Mouse (Mus musculus): ENCODE data around the gene Cops7a. TPM values are rescaled to one million over a fixed set of nuclear protein-coding genes. Genes with fewer than 3 reads are reported as not detected.

The Cops7a gene
- 140 and 143 TPM in 2 replicates for polyA plus RNA-seq (2015; fragmentation: Nextera tagmentation; extraction: Ambion mirVana)

DNA sequence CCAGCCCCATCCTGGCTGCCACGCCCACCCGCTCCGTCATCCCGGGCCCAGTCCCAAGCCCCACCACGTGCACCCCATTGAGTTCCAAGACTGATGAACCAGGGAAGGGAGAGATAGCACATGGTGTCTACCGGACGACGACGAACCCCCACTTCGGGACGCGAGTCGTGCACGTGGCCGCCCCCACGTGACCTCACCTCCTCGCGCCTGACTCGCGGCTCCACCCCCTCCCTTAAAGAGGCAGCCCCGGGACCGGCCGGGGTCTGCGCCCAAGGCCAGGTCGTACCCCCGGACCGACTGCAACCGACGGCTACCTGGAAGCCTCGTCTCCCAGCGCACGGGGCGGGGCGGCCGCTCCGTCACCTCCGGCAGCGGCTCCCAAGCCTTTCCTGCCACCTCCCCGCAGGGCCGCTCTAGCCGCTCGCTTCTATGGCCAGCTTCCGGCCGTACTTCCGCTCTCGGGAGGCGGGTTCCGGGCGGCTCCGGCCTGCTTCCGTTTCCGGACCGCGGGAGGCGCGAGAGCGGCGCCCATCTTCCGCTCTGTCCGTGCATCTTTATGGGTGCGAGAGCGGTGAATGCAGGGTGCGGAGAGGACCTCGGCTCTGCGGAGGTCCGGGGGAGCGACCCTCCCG, at the start of gene Cops7a:
Cops7a (minus strand) TSS at position 451 of the 632 bp plus-strand sequence.
- peak within 1 kb of the TSS; percentile 84 for H3K4me2 ChIP-seq
- H3K27ac ChIP-seq (replicated peaks) = peak within 1 kb of the TSS; percentile 93
- peak within 1 kb of the TSS; percentile 83 for H3K4me3 ChIP-seq
- WGBS = under 1% methylated on average over 68 of the region's 68 CpGs
- H3K9me3 ChIP-seq = peaks cover 4% of the 10 kb centered on the region; the same call in 1 of the 2 replicates
- H3K9ac ChIP-seq = peak within 1 kb of the TSS; percentile 95
- peak; percentile 91 for ATAC-seq (ENCODE audit: extremely low read depth, insufficient number of reproducible peaks, low FRiP score, low TSS enrichment)
- peaks cover 27% of the 10 kb centered on the region for H3K4me1 ChIP-seq
- H3K27me3 ChIP-seq (replicated peaks) = no peaks in the 10 kb centered on the region; the same call in 1 of the 2 replicates
- peaks cover 43% of the 10 kb centered on the region for H3K36me3 ChIP-seq

- ATAC-seq (ENCODE audit: extremely low read depth, insufficient number of reproducible peaks, low FRiP score, low TSS enrichment) = peak; percentile 84
- Histone ChIP-seq H3K4me1 (peaks cover 35% of the 10 kb centered on the region), H3K9ac (peak overlapping the region; percentile 98), H3K36me3 (peaks cover 36% of the 10 kb centered on the region), H3K27ac (replicated peaks) (peak overlapping the region; percentile 99), H3K9me3 (no peaks in the 10 kb centered on the region), H3K4me3 (peak overlapping the region; percentile 83), H3K27me3 (replicated peaks) (0 out of 2 replicates have a peak, but pooled peaks cover 4% of the 10 kb centered on the region), H3K4me2 (peak overlapping the region; percentile 79)
- under 1% methylated on average over 60 of the region's 78 CpGs for WGBS
Observed at GRCm38 (mm10) chr6:125009181-125010073, 44.1 kb upstream of the Cops7a start.

DNA sequence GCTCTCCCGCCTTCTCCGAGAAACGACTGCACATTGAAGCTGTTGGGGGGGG, 43.6 kb upstream of the Cops7a start, which contains the start of gene Zfp384:
Zfp384 (plus strand) TSS at position 17 of the 52 bp plus-strand sequence.
- Histone ChIP-seq H3K4me3 (peak within 1 kb of the TSS; percentile 83), H3K9ac (peak within 1 kb of the TSS; percentile 98), H3K4me1 (peaks cover 39% of the 10 kb centered on the region), H3K9me3 (no peaks in the 10 kb centered on the region), H3K36me3 (peaks cover 31% of the 10 kb centered on the region), H3K27me3 (replicated peaks) (0 out of 2 replicates have a peak, but pooled peaks cover 8% of the 10 kb centered on the region), H3K4me2 (peak within 1 kb of the TSS; percentile 79), H3K27ac (replicated peaks) (peak within 1 kb of the TSS; percentile 99)
- no peak for ATAC-seq (ENCODE audit: extremely low read depth, insufficient number of reproducible peaks, low FRiP score, low TSS enrichment)
- 0% methylated on average over 3 of the region's 3 CpGs for WGBS

GRCm38 (mm10) chr6:125008586-125009128, 43.3 kb upstream of the Cops7a start:
- WGBS = under 1% methylated on average over 32 of the region's 34 CpGs
- H3K27me3 ChIP-seq (replicated peaks) = peaks cover 10% of the 10 kb centered on the region
- peak overlapping the region; percentile 98 for H3K9ac ChIP-seq
- H3K4me3 ChIP-seq = peak overlapping the region; percentile 83
- H3K4me2 ChIP-seq = peak overlapping the region; percentile 79
- H3K9me3 ChIP-seq = no peaks in the 10 kb centered on the region
- H3K27ac ChIP-seq (replicated peaks) = peak overlapping the region; percentile 99
- peak; percentile 90 for ATAC-seq (ENCODE audit: extremely low read depth, insufficient number of reproducible peaks, low FRiP score, low TSS enrichment)
- peaks cover 42% of the 10 kb centered on the region for H3K4me1 ChIP-seq
- H3K36me3 ChIP-seq = peaks cover 28% of the 10 kb centered on the region

GRCm38 (mm10) chr6:125008060-125008459, 42.7 kb upstream of the Cops7a start:
- peaks cover 22% of the 10 kb centered on the region for H3K36me3 ChIP-seq

DNA sequence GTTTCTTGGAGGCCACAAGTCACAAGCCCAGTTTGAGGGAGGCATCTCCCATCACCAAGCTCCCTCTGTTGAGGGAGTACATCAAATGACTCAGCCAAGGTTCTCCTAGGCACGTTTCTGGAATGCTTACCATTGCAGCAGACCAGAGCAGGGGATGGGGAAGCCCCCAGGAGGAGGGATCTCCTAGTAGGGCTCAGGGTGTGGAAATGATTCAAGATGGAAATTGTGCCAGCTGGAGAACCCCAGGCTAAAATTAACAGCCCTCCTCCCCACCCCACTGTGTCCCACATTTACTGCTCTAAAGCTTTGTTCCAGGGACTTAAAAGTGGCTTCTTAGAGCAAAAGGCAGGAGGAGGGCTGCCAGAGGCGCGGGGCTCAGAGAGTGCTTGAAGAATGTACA, 39.7 kb upstream of the Cops7a start:
- Histone ChIP-seq H3K36me3 (no peaks in the 10 kb centered on the region), H3K27ac (replicated peaks) (no peak overlapping the region), H3K4me1 (peaks cover 27% of the 10 kb centered on the region), H3K4me3 (no peak overlapping the region), H3K9ac (no peak overlapping the region), H3K27me3 (replicated peaks) (peaks cover 46% of the 10 kb centered on the region), H3K4me2 (no peak overlapping the region), H3K9me3 (no peaks in the 10 kb centered on the region)
- ATAC-seq (ENCODE audit: extremely low read depth, insufficient number of reproducible peaks, low FRiP score, low TSS enrichment) = no peak
- WGBS = 43% methylated on average over 3 of the region's 3 CpGs

More at GRCm38 (mm10) chr6:125008060-125008459, 42.7 kb upstream of the Cops7a start:
- peaks cover 46% of the 10 kb centered on the region for H3K4me1 ChIP-seq
- peak overlapping the region; percentile 83 for H3K4me3 ChIP-seq
- H3K27ac ChIP-seq (replicated peaks) = peak overlapping the region; percentile 99
- peak overlapping the region; percentile 79 for H3K4me2 ChIP-seq
- H3K9ac ChIP-seq = peak overlapping the region; percentile 98
- ATAC-seq (ENCODE audit: extremely low read depth, insufficient number of reproducible peaks, low FRiP score, low TSS enrichment) = no peak
- H3K27me3 ChIP-seq (replicated peaks) = peaks cover 16% of the 10 kb centered on the region
- no peaks in the 10 kb centered on the region for H3K9me3 ChIP-seq
- WGBS = 41% methylated on average over 13 of the region's 13 CpGs

- Histone ChIP-seq H3K4me1 (peaks cover 23% of the 10 kb centered on the region), H3K36me3 (no peaks in the 10 kb centered on the region), H3K4me3 (peak overlapping the region; percentile 13; the same call in 1 of the 2 replicates), H3K9ac (peak overlapping the region; percentile 47), H3K4me2 (peak overlapping the region; percentile 44), H3K27ac (replicated peaks) (no peak overlapping the region), H3K27me3 (replicated peaks) (peaks cover 60% of the 10 kb centered on the region), H3K9me3 (no peaks in the 10 kb centered on the region)
- ATAC-seq (ENCODE audit: extremely low read depth, insufficient number of reproducible peaks, low FRiP score, low TSS enrichment) = no peak
- 23% methylated on average over 3 of the region's 3 CpGs for WGBS
Observed at GRCm38 (mm10) chr6:125003706-125004105, 38.4 kb upstream of the Cops7a start.

GRCm38 (mm10) chr6:124999546-124999945, 34.2 kb upstream of the Cops7a start:
- Histone ChIP-seq H3K27ac (replicated peaks) (no peak overlapping the region), H3K9ac (no peak overlapping the region), H3K4me3 (no peak overlapping the region), H3K36me3 (no peaks in the 10 kb centered on the region), H3K4me2 (no peak overlapping the region), H3K4me1 (peaks cover 34% of the 10 kb centered on the region), H3K27me3 (replicated peaks) (peaks cover 99% of the 10 kb centered on the region), H3K9me3 (no peaks in the 10 kb centered on the region)
- ATAC-seq (ENCODE audit: extremely low read depth, insufficient number of reproducible peaks, low FRiP score, low TSS enrichment) = no peak
- WGBS = 23% methylated on average over 10 of the region's 10 CpGs

GRCm38 (mm10) chr6:124999091-124999490, 33.8 kb upstream of the Cops7a start:
- ATAC-seq (ENCODE audit: extremely low read depth, insufficient number of reproducible peaks, low FRiP score, low TSS enrichment) = no peak
- Histone ChIP-seq H3K27ac (replicated peaks) (no peak overlapping the region), H3K9me3 (no peaks in the 10 kb centered on the region), H3K4me3 (no peak overlapping the region), H3K4me1 (peaks cover 29% of the 10 kb centered on the region), H3K36me3 (no peaks in the 10 kb centered on the region), H3K4me2 (no peak overlapping the region), H3K27me3 (replicated peaks) (peaks cover 99% of the 10 kb centered on the region), H3K9ac (no peak overlapping the region)
- 39% methylated on average over 14 of the region's 14 CpGs for WGBS

- Histone ChIP-seq H3K9me3 (no peaks in the 10 kb centered on the region), H3K27ac (replicated peaks) (no peak overlapping the region), H3K9ac (no peak overlapping the region), H3K36me3 (no peaks in the 10 kb centered on the region), H3K27me3 (replicated peaks) (peaks cover 100% of the 10 kb centered on the region), H3K4me3 (no peak overlapping the region), H3K4me2 (peak overlapping the region; percentile 98; the same call in 1 of the 2 replicates), H3K4me1 (peaks cover 25% of the 10 kb centered on the region)
- ATAC-seq (ENCODE audit: extremely low read depth, insufficient number of reproducible peaks, low FRiP score, low TSS enrichment) = no peak
- 3% methylated on average over 8 of the region's 8 CpGs for WGBS
Observed at GRCm38 (mm10) chr6:124998066-124998465, 32.7 kb upstream of the Cops7a start.

All from heart, embryonic 13.5 days (tissue).